Mouse (Mus musculus): ENCODE results near the gene Clic4.

DNA sequence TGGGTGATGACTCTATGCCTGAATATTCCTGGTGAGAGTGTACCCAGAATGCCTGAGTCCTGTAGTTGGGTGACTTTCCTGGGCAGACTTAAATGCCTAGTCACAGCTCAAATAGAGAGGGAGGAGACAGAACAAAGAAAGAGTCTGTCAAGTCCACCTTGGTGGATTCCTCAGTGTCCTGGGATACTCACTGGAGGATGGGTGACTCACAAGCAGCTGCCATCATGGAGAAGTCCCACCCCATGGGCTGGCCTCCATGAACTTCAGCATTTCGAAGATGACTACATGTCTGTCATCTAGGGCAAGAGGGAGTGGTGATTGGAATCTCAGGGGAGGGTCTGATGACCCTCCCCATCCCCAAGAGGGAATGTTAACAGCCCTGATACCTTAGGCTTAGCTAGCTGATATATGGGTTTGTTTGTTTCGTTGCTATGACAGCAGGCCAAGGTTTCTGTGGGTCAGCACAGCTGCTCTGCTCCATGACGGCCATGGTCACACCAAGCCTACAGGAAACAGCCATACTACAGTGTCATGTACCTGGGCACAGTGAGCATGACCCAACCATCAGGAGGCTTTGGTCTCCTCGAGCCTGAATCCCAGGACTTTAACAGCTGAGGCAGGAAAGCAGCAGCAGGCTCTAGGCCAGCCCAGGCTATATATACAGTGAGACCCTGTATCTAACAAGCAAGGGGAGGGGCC is 4.2 kb upstream of the Clic4 start:
- TF ChIP-seq CTCF (IDR thresholded peaks at IDR 0.05; ENCODE audit: extremely low read depth, insufficient read depth, insufficient read length, insufficient replicate concordance) (no peak), POLR2A (IDR thresholded peaks at IDR 0.05; ENCODE audit: low read depth, low read length) (no peak)
